36 mouse cellular contexts compared by ENCODE assay signal in genomic region chr19:29655148-29655547, GRCm38 (mm10). TPM values are rescaled to one million over a fixed set of nuclear protein-coding genes. Genes with fewer than 3 reads are reported as not detected.
DNase-seq lines count a peak whose midpoint lies in the region; ATAC-seq lines count a peak whose summit lies in the region.
"Had no signal": no experiment of that assay in that cellular context is flagged by ENCODE, and none has a peak within 500 bp of the region (broad histone marks: within the 10 kb centered on the region; RNA-seq: fewer than 3 reads in every experiment).

No protein-coding gene starts in this region.

- H3K9me3 ChIP-seq in limb, embryonic 11.5 days (ENCODE audit: control insufficient read depth, low read length): no peaks in the 10 kb centered on the region
- H3K9me3 ChIP-seq in limb, embryonic 10.5 days (replicated peaks): no peaks in the 10 kb centered on the region
- H3K9me3 ChIP-seq: embryonic facial prominence, embryonic 15.5 days; forebrain, embryonic 12.5 days; heart, embryonic 13.5 days; intestine, embryonic 15.5 days had no signal

- no peak overlapping the region for H3K4me2 ChIP-seq in limb, embryonic 11.5 days (ENCODE audit: low read depth, severe bottlenecking)
- H3K4me2 ChIP-seq: embryonic facial prominence, embryonic 15.5 days; forebrain, embryonic 12.5 days; heart, embryonic 13.5 days; intestine, embryonic 15.5 days had no signal

- peak; percentile 64; the same call in 1 of the 2 replicates for ATAC-seq in frontal cortex, adult (ENCODE audit: low TSS enrichment)
- no peak for ATAC-seq in limb, embryonic 11.5 days (ENCODE audit: insufficient number of reproducible peaks, low FRiP score, low TSS enrichment, low read depth)
- ATAC-seq: forebrain, postnatal 0 days; hindbrain, embryonic 16.5 days; intestine, embryonic 15.5 days had no signal

- no peak overlapping the region for H3K27ac ChIP-seq in limb, embryonic 11.5 days (replicated peaks; ENCODE audit: low read depth, low read length)
- no peak overlapping the region for H3K27ac ChIP-seq in limb, embryonic 10.5 days
- H3K27ac ChIP-seq: embryonic facial prominence, embryonic 15.5 days; forebrain, embryonic 12.5 days; heart, embryonic 13.5 days; intestine, embryonic 15.5 days; liver, embryonic 14.5 days; macrophage had no signal

- 39% methylated on average over 6 of the region's 6 CpGs for WGBS in limb, embryonic 11.5 days
- WGBS in limb, embryonic 10.5 days: 64% methylated on average over 6 of the region's 6 CpGs

- H3K4me1 ChIP-seq in limb, embryonic 11.5 days (ENCODE audit: control insufficient read depth, insufficient read depth, low read length): 0 out of 2 replicates have a peak, but pooled peaks cover 2% of the 10 kb centered on the region
- peaks cover 22% of the 10 kb centered on the region; the same call in 1 of the 2 replicates for H3K4me1 ChIP-seq in limb, embryonic 10.5 days
- H3K4me1 ChIP-seq: forebrain, embryonic 12.5 days; heart, embryonic 13.5 days; intestine, embryonic 15.5 days had no signal

- H3K27me3 ChIP-seq in limb, embryonic 11.5 days (ENCODE audit: control insufficient read depth, insufficient read depth, low read length): no peaks in the 10 kb centered on the region
- no peaks in the 10 kb centered on the region for H3K27me3 ChIP-seq in limb, embryonic 10.5 days (ENCODE audit: low read depth, poor library complexity, severe bottlenecking)
- H3K27me3 ChIP-seq: embryonic facial prominence, embryonic 15.5 days; forebrain, embryonic 12.5 days; intestine, embryonic 15.5 days had no signal

- no peak overlapping the region for H3K9ac ChIP-seq in limb, embryonic 11.5 days (ENCODE audit: low read length)
- H3K9ac ChIP-seq: embryonic facial prominence, embryonic 15.5 days; forebrain, embryonic 12.5 days; forebrain, postnatal 0 days; heart, embryonic 13.5 days; intestine, embryonic 15.5 days; liver, embryonic 14.5 days had no signal

- no peak for DNase-seq in frontal cortex, postnatal 25 days (ENCODE audit: low spot score in 2 of 2)
- DNase-seq in limb, embryonic 11.5 days (ENCODE audit: low spot score): peak; percentile 29
- DNase-seq in limb, embryonic 10.5 days (ENCODE audit: low spot score): no peak
- DNase-seq in ES-CJ7 (ENCODE audit: low read depth, low spot score) (peak; percentile 68), MN1 (ENCODE audit: low spot score) (no peak)
- DNase-seq in brain, adult 2 months (ENCODE audit: low read depth, low spot score): peak; percentile 50
- DNase-seq in gastrocnemius, adult 8-10 months (ENCODE audit: low spot score in 2 of 2): no peak
- DNase-seq: adrenal gland, postnatal 10 days; cerebellum, adult 11 months; cerebellum, adult 9-10 months; cerebellum, postnatal 36 days; forebrain, postnatal 0 days; gastrocnemius, postnatal 25 days; heart, adult 18-20 months; heart, postnatal 10 days; kidney, adult 9 months; kidney, postnatal 10 days; layer of hippocampus, postnatal 36 days; left cerebral cortex, postnatal 4 days; liver; lung, adult 2 months; lung, postnatal 10 days; midbrain, embryonic 14.5 days had no signal

- no peak overlapping the region for H3K4me3 ChIP-seq in limb, embryonic 11.5 days (ENCODE audit: low read depth, low read length)
- H3K4me3 ChIP-seq in limb, embryonic 10.5 days: no peak overlapping the region
- H3K4me3 ChIP-seq: embryonic facial prominence, embryonic 15.5 days; forebrain, embryonic 12.5 days; heart, embryonic 13.5 days; intestine, embryonic 15.5 days had no signal

- no peaks in the 10 kb centered on the region for H3K36me3 ChIP-seq in limb, embryonic 11.5 days (ENCODE audit: control insufficient read depth, insufficient read depth, low read length)
- H3K36me3 ChIP-seq in limb, embryonic 10.5 days: no peaks in the 10 kb centered on the region
- H3K36me3 ChIP-seq: embryonic facial prominence, embryonic 15.5 days; forebrain, embryonic 12.5 days; heart, embryonic 13.5 days; intestine, embryonic 15.5 days had no signal

RNA-seq across cellular contexts. Expression of gene Ermp1, which starts 6.9 kb away (rescaled TPM):
- 11.7 and 16.8 TPM in 2 replicates for polyA plus RNA-seq in limb, embryonic 11.5 days (2014; fragmentation: Nextera tagmentation; extraction: Ambion mirVana)
- 18.1 and 18.2 TPM in 2 replicates for polyA plus RNA-seq in limb, embryonic 10.5 days (2016; fragmentation: Nextera tagmentation; extraction: Ambion mirVana)
- total RNA-seq in gastrocnemius, adult 8-10 months (2022): 10 to 100 TPM in 1 of 4 experiments, 1 to 10 TPM in 3; 6.9 to 10.4 (median 8.1) TPM

RNA-seq across cellular contexts. Expression of gene Mlana, which starts 42.5 kb away (rescaled TPM):
- polyA plus RNA-seq in limb, embryonic 11.5 days (2014; fragmentation: Nextera tagmentation; extraction: Ambion mirVana): 0.35 TPM in 1 of 2 replicates, not detected in the other
- polyA plus RNA-seq in limb, embryonic 10.5 days (2016; fragmentation: Nextera tagmentation; extraction: Ambion mirVana): not detected in 2 replicates
- not detected for total RNA-seq in gastrocnemius, adult 8-10 months (2022)
- total RNA-seq: adrenal gland, postnatal 10 days; forebrain, postnatal 0 days; gastrocnemius, postnatal 25 days; hematopoietic stem cell, adult 5-6 weeks; left cerebral cortex, postnatal 4 days; megakaryocyte-erythroid progenitor cell, adult 5-6 weeks; monocyte, adult 5-6 weeks; neutrophil, adult 5-6 weeks had no signal
- polyA plus RNA-seq: forebrain, embryonic 12.5 days; forebrain, postnatal 0 days; hindbrain, embryonic 16.5 days; intestine, embryonic 15.5 days; large intestine, adult 2 months; liver, embryonic 14.5 days; midbrain, embryonic 14.5 days had no signal

Comparison
In these comparisons a context has a peak if more than half of its experiments do, and no peak if none do; other contexts are left out.
1. DNase-seq: peak in limb, embryonic 11.5 days (single experiment), ES-CJ7 (single experiment) and brain, adult 2 months (single experiment); none in frontal cortex, postnatal 25 days (0 of 2), limb, embryonic 10.5 days (single experiment), MN1 (single experiment) and gastrocnemius, adult 8-10 months (0 of 2).